Comparison of ENCODE assay signal across 16 mouse cellular contexts in genomic region chr1:42591855-42592254, GRCm38 (mm10).
DNase-seq lines count a peak whose midpoint lies in the region.
"Had no signal": no experiment of that assay in that cellular context is flagged by ENCODE, and none has a peak within 500 bp of the region (broad histone marks: within the 10 kb centered on the region; RNA-seq: fewer than 3 reads in every experiment).

No protein-coding gene starts in this region.

- DNase-seq in layer of hippocampus, adult 8-10 months (ENCODE audit: low spot score in 2 of 2): peak; percentile 9 to 20
- DNase-seq in layer of hippocampus, postnatal 10 days (ENCODE audit: low spot score in 2 of 2): no peak
- peak; percentile 44 for DNase-seq in right cerebral cortex, postnatal 25 days
- DNase-seq in right cerebral cortex, postnatal 4 days: no peak
- DNase-seq in Muller cell, postnatal 12 days (ENCODE audit: inconsistent ontology term): peak; percentile 11
- no peak for DNase-seq in adrenal gland, postnatal 36 days
- no peak for DNase-seq in thymus, postnatal 0 days (ENCODE audit: low spot score)
- DNase-seq: adrenal gland, postnatal 25 days; cerebellum, adult 9-10 months; gastrocnemius, adult 2 months; heart, postnatal 14 days; kidney, adult 8-10 months; kidney, postnatal 4 days; lung, embryonic 14.5 days; lung, postnatal 36 days; thymus, postnatal 25 days had no signal

Comparison
In these comparisons a context has a peak if more than half of its experiments do, and no peak if none do; other contexts are left out.
1. DNase-seq: peak in layer of hippocampus, adult 8-10 months (2 of 2), right cerebral cortex, postnatal 25 days (single experiment) and Muller cell, postnatal 12 days (single experiment); none in layer of hippocampus, postnatal 10 days (0 of 2), right cerebral cortex, postnatal 4 days (single experiment), adrenal gland, postnatal 36 days (0 of 2) and thymus, postnatal 0 days (single experiment).